Mouse (Mus musculus) E14TG2a.4 (cell line): ENCODE measurements around the gene Gm5134.

ENCODE experiments used
- H3K27me3 ChIP-seq: 2 replicates; pipeline ENCODE4 v1.6.1; 2014; ENCODE audit warnings: low read length, control low read depth; ENCODE audit not compliant: insufficient read depth
- H3K36me3 ChIP-seq: 2 replicates; pipeline ENCODE4 v1.6.1; 2014; ENCODE audit warnings: low read length, control low read depth; ENCODE audit not compliant: insufficient read depth
- H3K4me1 ChIP-seq: replicated peaks from 2 replicates; pipeline ENCODE4 v1.6.1; 2014; ENCODE audit warnings: low read depth, low read length, control low read depth
- H3K4me3 ChIP-seq: replicated peaks from 2 replicates; pipeline ENCODE4 v1.5.1; 2014; ENCODE audit warnings: mild to moderate bottlenecking, low read length
- H3K9me3 ChIP-seq: 2 replicates; pipeline ENCODE4 v1.6.1; 2014; ENCODE audit warnings: low read length, control low read depth
- CTCF ChIP-seq: conservative IDR thresholded peaks from 2 replicates; pipeline ENCODE4 v1.5.1; 2014; ENCODE audit warnings: low read length
- NANOG ChIP-seq: IDR thresholded peaks from 2 replicates; pipeline ENCODE4 v1.6.1; 2014; ENCODE audit warnings: borderline replicate concordance, low read length, mixed read lengths
- POU5F1 ChIP-seq: IDR thresholded peaks from 2 replicates; pipeline ENCODE4 v1.6.1; 2014; ENCODE audit warnings: low read length, borderline replicate concordance

Gm5134 gene

GRCm38 (mm10) chr10:76016886-76017285 lies 62.6 kb downstream of the Gm5134 start:
- Histone ChIP-seq H3K4me1 (no peaks in the 10 kb centered on the region), H3K27me3 (no peaks in the 10 kb centered on the region), H3K9me3 (peaks cover 20% of the 10 kb centered on the region), H3K36me3 (no peaks in the 10 kb centered on the region), H3K4me3 (no peak overlapping the region)
- TF ChIP-seq POU5F1 (no peak), CTCF (no peak), NANOG (no peak)

DNA sequence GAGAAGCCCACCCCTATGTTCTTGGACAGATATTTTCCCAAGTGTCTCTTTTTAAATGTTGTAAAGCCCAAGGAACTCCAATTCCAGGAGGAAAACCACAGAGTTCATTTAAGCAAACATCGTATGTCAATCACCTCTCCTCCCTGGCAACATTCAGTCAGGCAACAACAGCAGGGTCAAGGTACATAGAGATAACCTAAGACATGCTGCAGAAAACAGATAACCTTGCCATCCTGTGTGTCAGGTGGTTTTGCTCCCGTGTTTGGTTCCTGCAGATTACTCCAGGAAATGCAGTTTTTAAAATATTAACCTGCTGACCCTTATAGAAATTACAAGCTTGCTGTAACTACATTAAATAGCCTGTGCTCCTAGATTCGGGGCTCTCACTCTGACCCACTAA lies 67.4 kb downstream of the Gm5134 start:
- TF ChIP-seq NANOG (no peak), CTCF (no peak), POU5F1 (no peak)
- peaks cover 23% of the 10 kb centered on the region for H3K4me1 ChIP-seq

DNA sequence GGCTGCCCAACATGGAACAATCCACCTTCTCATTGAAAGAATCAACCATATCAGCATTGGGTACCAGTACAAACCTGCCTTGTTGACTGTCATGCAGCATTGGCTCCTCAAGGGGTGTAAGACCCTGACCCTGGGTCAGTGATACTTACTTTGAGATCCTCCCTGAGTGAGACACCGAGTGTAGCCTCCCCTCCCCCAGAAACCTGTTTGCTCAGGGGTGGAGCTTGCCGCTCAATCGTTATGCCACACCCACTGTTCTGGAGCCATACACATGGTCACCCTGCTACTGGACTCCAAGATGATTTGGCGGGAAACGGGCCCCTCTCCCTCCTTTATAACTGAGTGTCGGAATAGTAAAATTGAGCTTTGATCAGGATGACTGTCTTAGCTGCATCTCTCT lies 69.6 kb downstream of the Gm5134 start:
- peak overlapping the region; percentile 53 for H3K4me3 ChIP-seq
- TF ChIP-seq CTCF: no peak
- TF ChIP-seq POU5F1: no peak
- no peak for TF ChIP-seq NANOG
- no peaks in the 10 kb centered on the region for H3K36me3 ChIP-seq
- H3K4me1 ChIP-seq: peaks cover 38% of the 10 kb centered on the region
- H3K27me3 ChIP-seq: no peaks in the 10 kb centered on the region
- peaks cover 27% of the 10 kb centered on the region for H3K9me3 ChIP-seq

More for the DNA sequence above, 67.4 kb downstream of the Gm5134 start:
- Histone ChIP-seq H3K4me3 (no peak overlapping the region), H3K36me3 (no peaks in the 10 kb centered on the region), H3K9me3 (peaks cover 31% of the 10 kb centered on the region), H3K27me3 (no peaks in the 10 kb centered on the region)

- Histone ChIP-seq H3K36me3 (no peaks in the 10 kb centered on the region), H3K4me1 (peaks cover 55% of the 10 kb centered on the region), H3K27me3 (no peaks in the 10 kb centered on the region), H3K9me3 (peaks cover 18% of the 10 kb centered on the region), H3K4me3 (peak overlapping the region; percentile 70)
- no peak for TF ChIP-seq CTCF
- TF ChIP-seq NANOG: no peak
- TF ChIP-seq POU5F1: no peak
These were observed 71.3 kb downstream of the Gm5134 start for GRCm38 (mm10) chr10:76025470-76026190.

- TF ChIP-seq CTCF (no peak), POU5F1 (no peak), NANOG (no peak)
- Histone ChIP-seq H3K4me1 (peaks cover 65% of the 10 kb centered on the region), H3K36me3 (no peaks in the 10 kb centered on the region), H3K27me3 (no peaks in the 10 kb centered on the region), H3K4me3 (peak overlapping the region; percentile 70), H3K9me3 (peaks cover 18% of the 10 kb centered on the region)
These were observed 73.1 kb downstream of the Gm5134 start for GRCm38 (mm10) chr10:76027127-76028015.

DNA sequence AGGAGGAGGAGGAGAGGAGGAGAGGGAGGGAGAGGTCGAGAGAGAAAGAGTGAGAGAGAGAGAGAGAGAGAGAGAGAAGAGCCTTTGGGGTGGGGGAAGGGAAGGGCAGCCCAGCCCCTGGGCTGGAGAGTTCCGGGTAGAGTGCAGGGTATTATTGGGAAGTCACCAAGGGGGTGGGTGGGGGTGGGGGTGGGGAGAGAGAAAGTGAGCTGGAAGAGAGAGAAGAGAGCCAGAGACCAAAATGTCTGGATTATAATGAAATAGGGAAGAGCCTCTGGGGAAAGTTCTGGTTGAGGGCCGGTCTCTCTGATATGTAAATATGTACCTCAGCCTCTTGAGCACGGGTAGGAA lies 73.7 kb downstream of the Gm5134 start:
- TF ChIP-seq CTCF (no peak), NANOG (no peak)
- Histone ChIP-seq H3K36me3 (no peaks in the 10 kb centered on the region), H3K27me3 (no peaks in the 10 kb centered on the region), H3K4me3 (peak overlapping the region; percentile 66), H3K9me3 (peaks cover 18% of the 10 kb centered on the region), H3K4me1 (peaks cover 61% of the 10 kb centered on the region)

DNA sequence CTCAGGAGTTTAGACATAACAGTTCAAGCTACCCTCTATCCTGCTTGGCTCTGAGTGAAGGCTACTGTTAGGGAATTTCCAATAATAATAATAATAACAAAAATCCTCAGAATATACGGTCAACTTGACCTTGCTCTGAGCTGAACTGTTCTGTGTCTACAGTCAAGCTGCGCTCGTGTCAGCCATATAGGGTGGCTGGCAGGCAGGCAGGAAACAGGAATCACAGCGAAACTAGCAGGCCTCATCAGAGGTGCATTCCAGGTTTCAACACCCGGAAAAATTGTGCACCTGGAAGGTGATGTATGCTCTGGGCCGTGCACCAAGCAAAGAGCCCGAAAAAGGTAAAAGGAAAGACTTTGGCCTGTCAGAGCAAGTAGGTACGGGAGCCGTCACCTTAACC lies 74.1 kb downstream of the Gm5134 start:
- H3K27me3 ChIP-seq: no peaks in the 10 kb centered on the region
- no peaks in the 10 kb centered on the region for H3K36me3 ChIP-seq
- TF ChIP-seq POU5F1 (no peak), CTCF (no peak), NANOG (no peak)

GRCm38 (mm10) chr10:76029276-76029675 lies 75.0 kb downstream of the Gm5134 start:
- H3K4me3 ChIP-seq: peak overlapping the region; percentile 66
- peaks cover 3% of the 10 kb centered on the region; the same call in 1 of the 2 replicates for H3K36me3 ChIP-seq
- H3K4me1 ChIP-seq: peaks cover 58% of the 10 kb centered on the region
- peaks cover 12% of the 10 kb centered on the region for H3K9me3 ChIP-seq
- TF ChIP-seq CTCF: no peak
- no peak for TF ChIP-seq NANOG
- TF ChIP-seq POU5F1: no peak
- H3K27me3 ChIP-seq: no peaks in the 10 kb centered on the region

More for the DNA sequence above, 74.1 kb downstream of the Gm5134 start:
- Histone ChIP-seq H3K9me3 (peaks cover 18% of the 10 kb centered on the region), H3K4me3 (peak overlapping the region; percentile 66), H3K4me1 (peaks cover 61% of the 10 kb centered on the region)
